Mouse (Mus musculus) thymus, postnatal 36 days (tissue): ENCODE measurements around the gene Olfm3.

Experiments used
- DNase-seq, 2 experiments: peaks; one replicate each; pipeline ENCODE4 v3.0.0; 2022; ENCODE audit warnings: mixed read lengths in 2 of 2

Gene Olfm3

GRCm38 (mm10) chr3:114903924-114904438 lies at the start of gene Olfm3:
Gene Olfm3 (plus strand): TSS chr3:114904078.
- DNase-seq: peak in 1 of 2 experiments; percentile 6

GRCm38 (mm10) chr3:114889764-114890163 lies 14.1 kb upstream of the Olfm3 start:
- DNase-seq: no peak

GRCm38 (mm10) chr3:114904633-114905423 lies 950 bp downstream of the Olfm3 start:
- no peak for DNase-seq

DNA sequence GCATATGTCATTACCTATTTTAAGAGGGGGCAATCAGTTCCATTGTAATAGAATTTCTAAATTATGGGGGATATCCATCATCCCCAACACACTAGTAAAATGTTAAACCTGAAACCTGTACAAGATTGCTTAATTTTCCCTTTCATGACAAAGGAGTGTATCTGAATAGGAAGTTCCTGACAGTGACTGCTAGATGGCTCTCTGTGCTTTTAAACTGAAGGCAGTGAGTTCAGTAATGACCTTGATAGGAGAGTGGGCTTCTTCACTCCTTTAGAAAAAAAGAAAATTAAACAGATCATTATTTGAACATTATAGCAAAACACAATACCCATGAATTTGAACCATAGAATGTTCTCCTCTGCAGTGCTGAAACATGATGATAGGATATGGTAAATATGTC lies 3.7 kb downstream of the Olfm3 start:
- no peak for DNase-seq

GRCm38 (mm10) chr3:114908846-114909245 lies 5.0 kb downstream of the Olfm3 start:
- no peak for DNase-seq

DNA sequence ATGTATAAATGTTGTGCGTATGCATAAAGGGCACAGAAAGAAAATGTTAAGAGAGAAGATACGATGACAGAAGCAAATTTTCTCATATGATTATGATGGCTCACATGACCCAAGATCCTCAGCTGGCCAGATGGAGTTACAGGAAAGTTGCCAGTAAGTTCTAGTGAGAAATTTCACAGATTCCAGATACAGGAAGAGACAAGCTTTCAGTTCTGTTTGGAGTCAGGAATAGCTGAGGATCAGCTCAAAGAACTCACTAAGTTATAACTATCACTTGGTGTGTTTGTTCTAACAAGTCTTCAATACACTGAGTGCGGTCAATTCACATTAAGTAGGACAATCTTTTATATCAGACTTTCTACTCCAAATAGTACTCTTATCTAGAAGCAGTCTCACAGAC lies 16.2 kb downstream of the Olfm3 start:
- no peak for DNase-seq

DNA sequence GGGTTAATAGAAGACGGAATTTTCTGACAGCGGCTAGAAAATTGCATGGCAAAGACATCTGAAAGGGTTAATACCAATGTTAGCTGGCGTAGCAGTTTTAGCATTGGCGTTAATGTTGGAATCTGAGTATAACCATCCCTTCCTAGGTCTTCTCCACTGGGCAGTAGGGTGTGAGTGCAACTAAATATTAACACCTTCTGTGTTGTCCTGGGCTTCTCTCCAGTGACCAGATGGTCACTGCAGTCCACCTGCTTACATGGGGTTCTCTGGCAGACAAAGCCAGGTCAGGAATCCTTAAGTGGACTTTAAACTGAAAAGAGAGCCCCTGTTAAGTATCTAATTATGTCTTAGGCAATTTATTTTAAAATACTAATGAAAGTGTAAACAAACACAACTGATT lies 25.7 kb downstream of the Olfm3 start:
- DNase-seq: no peak

DNA sequence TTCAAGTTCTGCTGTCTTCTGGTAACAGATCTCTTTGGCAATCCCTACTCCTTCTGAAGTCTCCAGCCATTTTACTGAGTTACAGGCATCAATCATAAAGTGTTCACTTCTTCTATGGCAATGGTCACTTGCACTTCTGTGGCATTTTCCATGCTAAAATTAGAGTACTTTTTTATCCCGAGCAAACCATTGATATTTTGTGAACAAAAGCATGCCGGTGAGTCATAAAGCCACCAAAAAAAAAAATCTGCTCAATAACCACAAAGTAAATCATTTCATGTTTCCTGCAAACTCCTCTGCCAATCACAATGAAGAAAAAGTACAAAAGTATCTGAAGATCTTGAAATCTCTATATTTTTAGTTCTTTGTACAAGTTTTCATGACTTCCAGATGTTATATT lies 26.5 kb downstream of the Olfm3 start:
- DNase-seq: no peak

GRCm38 (mm10) chr3:114930796-114931195 lies 26.9 kb downstream of the Olfm3 start:
- DNase-seq: no peak

DNA sequence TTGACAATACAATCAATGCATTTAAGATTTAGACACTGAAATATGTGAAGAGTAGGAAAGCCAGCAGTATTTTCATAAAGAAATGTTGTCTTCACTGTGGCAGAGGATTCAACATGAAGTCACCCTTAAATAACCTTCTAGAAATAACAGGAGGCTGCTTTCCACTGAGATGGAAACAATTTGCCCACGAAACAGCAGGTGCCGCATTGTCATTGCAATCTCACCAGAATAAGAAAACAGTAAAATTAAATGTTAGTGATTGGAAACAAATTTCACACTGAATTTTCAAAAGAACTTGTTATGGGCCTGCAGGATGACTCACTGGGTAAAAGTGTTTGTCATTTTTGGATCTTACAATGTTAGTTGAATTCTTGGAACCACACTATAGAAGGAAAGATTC lies 29.0 kb downstream of the Olfm3 start:
- no peak for DNase-seq

DNA sequence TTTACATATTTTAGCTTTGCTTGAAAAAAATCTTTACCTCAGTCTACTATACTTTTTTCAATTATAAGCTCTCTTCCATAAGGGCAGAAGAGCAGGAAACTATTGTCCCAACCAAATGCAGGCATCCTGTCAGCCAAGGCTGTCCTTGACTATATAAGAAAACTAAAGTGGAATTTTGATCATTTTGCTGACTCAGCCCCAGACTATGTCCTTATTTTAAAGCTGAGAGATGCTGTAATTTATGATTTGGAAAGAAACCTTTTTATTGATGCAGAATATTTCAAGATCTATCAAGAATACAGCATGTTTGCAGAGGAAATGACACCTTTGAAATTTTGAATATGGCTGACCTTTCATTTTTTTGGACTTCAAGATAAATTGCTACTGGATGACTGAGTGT lies 51.0 kb downstream of the Olfm3 start:
- no peak for DNase-seq

DNA sequence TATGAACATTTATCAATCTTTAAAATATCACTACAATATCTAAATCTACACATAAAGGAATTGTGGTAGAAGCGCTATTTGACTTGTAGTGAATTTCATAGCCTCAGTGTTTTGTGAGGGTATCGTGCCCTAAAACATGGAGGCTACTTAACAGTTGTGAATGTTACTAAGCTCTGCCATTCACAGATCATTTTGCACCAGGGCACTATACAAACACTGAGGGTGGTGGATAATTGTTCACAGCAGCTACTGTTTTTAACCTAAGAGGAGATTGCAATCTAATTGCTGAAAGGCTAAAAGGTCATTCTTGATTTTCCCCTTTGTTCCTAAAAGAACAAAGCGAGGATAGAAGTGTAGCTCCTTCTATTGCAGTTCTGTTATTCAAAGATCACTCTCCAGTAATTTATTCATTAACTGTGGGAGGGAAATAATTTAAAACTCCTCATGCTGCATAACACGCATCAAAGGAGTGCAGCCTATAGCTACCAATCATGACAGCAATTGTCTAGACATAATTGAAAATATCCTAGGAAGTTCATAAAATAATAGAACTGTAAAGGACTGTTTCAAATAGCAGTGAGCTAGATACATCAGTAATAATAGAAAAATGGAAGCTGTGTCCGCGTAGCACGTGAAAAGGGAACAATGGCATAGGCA lies 55.6 kb downstream of the Olfm3 start:
- no peak for DNase-seq

GRCm38 (mm10) chr3:114962316-114963083 lies 58.6 kb downstream of the Olfm3 start:
- no peak for DNase-seq

DNA sequence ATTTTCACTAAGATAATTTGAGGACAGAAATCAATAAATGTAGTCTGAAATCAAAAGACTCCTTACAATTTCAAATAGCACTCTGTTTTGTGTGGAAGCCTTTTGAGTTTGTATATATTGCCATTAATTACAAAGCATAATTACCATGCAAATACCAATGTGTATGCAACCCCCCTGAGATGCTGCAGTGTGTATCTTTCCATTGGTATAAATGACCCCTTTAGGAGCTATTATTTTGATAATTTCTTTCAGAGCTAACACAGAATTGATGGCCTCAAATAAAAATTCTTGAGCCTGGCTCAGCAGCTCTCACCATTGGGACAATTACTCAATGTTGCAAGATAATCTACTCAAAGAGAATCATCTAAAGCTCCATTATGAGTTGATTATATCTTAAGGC lies 67.3 kb downstream of the Olfm3 start:
- DNase-seq: no peak

DNA sequence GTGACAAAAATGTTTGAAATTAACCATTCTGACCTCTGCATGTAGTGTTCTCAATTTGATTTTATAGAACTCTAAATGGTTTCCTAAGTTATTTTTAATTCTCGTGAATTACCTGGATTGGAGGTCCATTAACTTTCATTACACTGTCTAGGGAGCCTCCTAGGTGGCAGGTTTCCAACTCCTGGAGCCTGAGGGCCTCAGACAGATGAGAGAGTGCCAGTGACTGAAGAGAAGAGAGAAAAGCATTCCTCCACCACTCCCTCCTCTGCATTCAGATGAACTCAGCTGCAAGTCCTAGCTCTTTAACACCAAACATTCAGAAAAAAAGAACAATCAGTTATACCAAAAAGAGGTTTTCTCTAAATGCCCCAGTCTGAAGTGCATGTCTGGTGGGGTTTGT lies 68.6 kb downstream of the Olfm3 start:
- no peak for DNase-seq

DNA sequence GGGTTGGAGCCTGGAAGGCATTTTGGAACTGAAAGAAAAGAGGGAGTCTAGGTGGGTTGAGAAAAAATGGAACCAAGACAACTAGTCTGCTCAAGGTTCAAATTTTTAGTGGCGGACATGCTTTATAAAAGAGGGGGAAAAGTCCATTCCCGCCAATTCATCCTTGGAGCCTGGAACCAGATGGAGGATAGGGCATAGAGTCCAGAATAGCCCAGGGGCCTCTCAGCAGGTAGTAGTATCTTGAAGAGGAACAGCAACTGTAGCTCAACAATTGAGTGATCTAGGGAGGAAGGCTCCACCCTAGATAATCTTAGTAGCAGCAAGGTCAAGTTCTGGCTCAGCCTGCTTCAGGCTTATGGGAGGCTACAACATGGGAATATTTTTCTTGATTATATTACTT lies 87.0 kb downstream of the Olfm3 start:
- no peak for DNase-seq

- no peak for DNase-seq
These were observed 92.1 kb downstream of the Olfm3 start for GRCm38 (mm10) chr3:114995956-114996355.

DNA sequence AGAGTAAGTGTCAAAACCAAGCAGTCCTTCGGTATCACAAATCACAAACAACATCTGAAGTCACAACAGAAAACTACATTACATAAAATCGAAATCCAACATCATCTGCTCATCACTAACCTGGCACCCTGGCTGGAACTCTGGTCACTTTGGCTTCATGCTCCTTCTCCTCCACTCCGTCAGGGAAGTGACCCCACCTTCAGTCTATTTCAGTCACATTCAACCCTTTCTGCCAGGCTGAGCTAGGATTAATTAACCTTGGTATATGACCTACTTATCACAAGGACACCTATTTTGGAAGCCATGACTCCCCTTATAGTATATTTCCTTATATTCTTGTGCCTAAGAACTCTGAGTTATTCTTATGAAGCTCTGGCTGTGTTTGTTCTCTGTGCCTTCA lies 123.7 kb downstream of the Olfm3 start:
- DNase-seq: no peak

GRCm38 (mm10) chr3:115028046-115028445 lies 124.2 kb downstream of the Olfm3 start:
- no peak for DNase-seq

DNA sequence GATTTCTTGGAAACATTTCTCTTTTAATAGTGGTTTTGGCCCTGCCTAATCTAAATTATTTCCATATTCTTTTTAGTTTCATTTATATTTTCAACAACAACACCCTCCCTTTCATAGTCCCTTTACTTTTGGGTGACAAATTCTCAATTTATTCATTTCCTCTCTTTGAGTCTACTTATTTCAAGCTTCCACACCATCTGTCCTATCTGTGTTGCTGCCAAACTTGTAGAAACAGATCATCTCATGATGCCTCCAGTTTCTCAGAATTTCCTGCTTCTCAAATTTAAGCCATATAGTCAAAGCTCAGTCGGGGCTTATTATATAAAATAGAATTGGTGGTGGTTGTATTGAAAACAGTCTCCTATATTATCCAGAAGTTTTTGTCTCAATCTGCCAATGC lies 124.7 kb downstream of the Olfm3 start:
- DNase-seq: no peak

DNA sequence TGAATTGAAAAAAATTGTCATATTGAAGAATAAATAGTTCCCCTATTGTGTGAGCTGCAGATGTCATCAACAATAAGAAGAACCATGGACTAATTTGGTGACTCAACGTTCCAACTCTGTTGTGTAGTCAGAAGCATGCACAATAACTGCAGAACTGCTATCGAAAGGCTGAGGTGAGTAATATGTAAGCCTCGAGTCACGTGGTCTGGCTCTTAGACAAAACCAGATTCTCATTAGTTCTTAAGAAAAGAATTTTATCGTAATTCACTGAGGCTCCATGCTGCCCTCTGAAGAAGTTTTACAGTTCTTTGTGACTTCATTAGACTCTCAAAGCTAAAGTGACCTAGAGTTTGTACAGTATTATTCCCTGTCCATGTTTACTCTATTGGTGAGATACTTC lies 145.2 kb downstream of the Olfm3 start:
- no peak for DNase-seq

DNA sequence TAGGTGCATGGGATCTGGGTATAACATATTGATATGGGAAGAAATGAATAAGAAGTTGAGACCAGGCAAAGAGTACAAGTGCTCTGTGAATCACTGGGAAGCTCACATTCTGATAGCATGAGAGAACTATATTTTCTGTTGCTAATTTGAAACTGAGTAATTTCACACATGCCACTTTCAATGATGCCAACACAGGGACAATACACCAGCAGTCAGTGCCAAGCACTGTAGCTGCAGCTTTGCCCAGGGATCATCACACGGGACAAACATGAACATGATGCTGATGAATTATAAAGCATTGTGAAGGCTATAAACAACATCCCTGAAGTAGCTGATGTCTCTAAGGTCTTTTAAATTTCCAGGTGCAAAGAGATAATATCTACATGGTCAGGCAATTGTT lies 161.0 kb downstream of the Olfm3 start:
- no peak for DNase-seq

DNA sequence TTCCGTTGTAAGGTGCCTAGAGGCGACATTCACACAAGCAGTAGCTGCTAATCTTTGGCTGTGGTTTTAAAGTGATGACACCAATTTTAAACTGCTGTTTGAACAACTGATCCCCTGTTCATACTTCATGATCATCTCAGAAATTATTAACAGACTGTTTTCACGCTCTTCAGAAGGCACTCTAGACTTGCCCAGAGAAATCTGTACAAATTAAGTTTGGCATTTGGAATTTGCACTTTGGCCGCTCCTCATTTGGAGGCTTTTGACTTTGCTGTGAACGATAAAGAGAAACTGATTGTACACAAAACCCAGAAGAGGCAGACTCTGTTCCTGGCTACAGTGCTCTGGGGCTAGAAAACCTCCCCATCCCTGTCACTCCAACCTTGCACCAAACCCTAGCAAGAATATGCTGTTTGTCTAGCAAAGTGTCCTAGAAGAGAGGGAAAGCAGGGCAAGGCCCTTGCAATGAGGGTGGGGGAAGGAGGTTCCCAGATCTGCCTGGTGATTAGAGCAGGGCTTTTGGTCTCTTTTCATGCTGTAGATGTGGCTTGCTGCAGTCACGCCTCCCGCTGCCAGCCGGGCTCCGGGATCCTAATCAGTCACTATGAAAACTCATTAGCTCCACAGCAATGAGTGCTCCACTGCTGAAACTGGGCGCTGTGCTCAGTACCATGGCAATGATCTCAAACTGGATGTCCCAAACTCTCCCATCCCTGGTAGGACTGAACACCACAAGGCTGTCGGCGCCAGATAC lies 176.7 kb downstream of the Olfm3 start:
- no peak for DNase-seq
